Mouse (Mus musculus): ENCODE measurements at regions not wholly inside any gene's neighbourhood (a gene's known extent, or its start where the extent isn't known, plus 50 kb on each side); places are given as distances from the start of the nearest gene placed in this dataset.

- WGBS (ENCODE audit: insufficient replicate concordance): 18% methylated on average over 19 of the region's 19 CpGs
- H3K4me2 ChIP-seq: peak overlapping the region; percentile 41; the same call in 1 of the 2 replicates
- no peak overlapping the region for H3K9ac ChIP-seq
Observed at GRCm38 (mm10) chr5:146675006-146675886, 90.2 kb upstream of the Gpr12 start.

GRCm38 (mm10) chr5:146661751-146662150 lies 76.7 kb upstream of the Gpr12 start:
- H3K27me3 ChIP-seq: no peaks in the 10 kb centered on the region
- WGBS (ENCODE audit: insufficient replicate concordance): 67% methylated on average over 8 of the region's 8 CpGs
- no peak overlapping the region for H3K9ac ChIP-seq
- H3K36me3 ChIP-seq (replicated peaks): no peaks in the 10 kb centered on the region
- H3K4me3 ChIP-seq (replicated peaks): no peak overlapping the region
- no peaks in the 10 kb centered on the region for H3K9me3 ChIP-seq (replicated peaks)
- no peak for ATAC-seq (ENCODE audit: insufficient read depth)
- no peak overlapping the region for H3K27ac ChIP-seq (replicated peaks)
- no peaks in the 10 kb centered on the region for H3K4me1 ChIP-seq (replicated peaks)
- H3K4me2 ChIP-seq: no peak overlapping the region

More at GRCm38 (mm10) chr5:146675006-146675886, 90.2 kb upstream of the Gpr12 start:
- Histone ChIP-seq H3K27ac (replicated peaks) (peak overlapping the region; percentile 70), H3K4me3 (replicated peaks) (no peak overlapping the region), H3K36me3 (replicated peaks) (no peaks in the 10 kb centered on the region), H3K27me3 (peaks cover 9% of the 10 kb centered on the region; the same call in 1 of the 2 replicates), H3K4me1 (replicated peaks) (peaks cover 54% of the 10 kb centered on the region), H3K9me3 (replicated peaks) (no peaks in the 10 kb centered on the region)
- ATAC-seq (ENCODE audit: insufficient read depth): peak; percentile 43

- Histone ChIP-seq H3K27me3 (no peaks in the 10 kb centered on the region; the same call in 1 of the 2 replicates), H3K36me3 (replicated peaks) (no peaks in the 10 kb centered on the region), H3K4me2 (no peak overlapping the region), H3K9me3 (replicated peaks) (no peaks in the 10 kb centered on the region), H3K4me1 (replicated peaks) (no peaks in the 10 kb centered on the region), H3K27ac (replicated peaks) (no peak overlapping the region), H3K4me3 (replicated peaks) (no peak overlapping the region), H3K9ac (no peak overlapping the region)
- 70% methylated on average over 2 of the region's 2 CpGs for WGBS (ENCODE audit: insufficient replicate concordance)
- ATAC-seq (ENCODE audit: insufficient read depth): no peak
Observed at GRCm38 (mm10) chr5:146657228-146657627, 72.2 kb upstream of the Gpr12 start.

GRCm38 (mm10) chr5:146655394-146655793 lies 70.4 kb upstream of the Gpr12 start:
- no peaks in the 10 kb centered on the region; the same call in 1 of the 2 replicates for H3K27me3 ChIP-seq
- no peak for ATAC-seq (ENCODE audit: insufficient read depth)
- H3K9me3 ChIP-seq (replicated peaks): no peaks in the 10 kb centered on the region
- H3K27ac ChIP-seq (replicated peaks): no peak overlapping the region
- H3K4me2 ChIP-seq: peak overlapping the region; percentile 7; the same call in 1 of the 2 replicates
- 21% methylated on average over 7 of the region's 7 CpGs for WGBS (ENCODE audit: insufficient replicate concordance)
- no peaks in the 10 kb centered on the region for H3K36me3 ChIP-seq (replicated peaks)
- no peak overlapping the region for H3K4me3 ChIP-seq (replicated peaks)
- no peak overlapping the region for H3K9ac ChIP-seq
- H3K4me1 ChIP-seq (replicated peaks): no peaks in the 10 kb centered on the region

GRCm38 (mm10) chr5:146653686-146654450 lies 68.8 kb upstream of the Gpr12 start:
- Histone ChIP-seq H3K4me3 (replicated peaks) (no peak overlapping the region), H3K9me3 (replicated peaks) (no peaks in the 10 kb centered on the region), H3K27ac (replicated peaks) (no peak overlapping the region), H3K27me3 (no peaks in the 10 kb centered on the region; the same call in 1 of the 2 replicates), H3K4me1 (replicated peaks) (no peaks in the 10 kb centered on the region), H3K36me3 (replicated peaks) (no peaks in the 10 kb centered on the region), H3K4me2 (no peak overlapping the region), H3K9ac (no peak overlapping the region)
- ATAC-seq (ENCODE audit: insufficient read depth): no peak
- WGBS (ENCODE audit: insufficient replicate concordance): 61% methylated on average over 19 of the region's 19 CpGs

GRCm38 (mm10) chr5:146652874-146653273 lies 67.8 kb upstream of the Gpr12 start:
- Histone ChIP-seq H3K9me3 (replicated peaks) (no peaks in the 10 kb centered on the region), H3K36me3 (replicated peaks) (no peaks in the 10 kb centered on the region), H3K9ac (no peak overlapping the region), H3K4me3 (replicated peaks) (no peak overlapping the region), H3K4me1 (replicated peaks) (no peaks in the 10 kb centered on the region), H3K27me3 (no peaks in the 10 kb centered on the region; the same call in 1 of the 2 replicates), H3K4me2 (no peak overlapping the region), H3K27ac (replicated peaks) (no peak overlapping the region)
- no peak for ATAC-seq (ENCODE audit: insufficient read depth)
- WGBS (ENCODE audit: insufficient replicate concordance): 37% methylated on average over 5 of the region's 5 CpGs

GRCm38 (mm10) chr5:146648519-146649060 lies 63.6 kb upstream of the Gpr12 start:
- Histone ChIP-seq H3K4me3 (replicated peaks) (no peak overlapping the region), H3K27ac (replicated peaks) (no peak overlapping the region), H3K4me2 (no peak overlapping the region), H3K4me1 (replicated peaks) (no peaks in the 10 kb centered on the region), H3K27me3 (no peaks in the 10 kb centered on the region), H3K9ac (no peak overlapping the region), H3K36me3 (replicated peaks) (no peaks in the 10 kb centered on the region), H3K9me3 (replicated peaks) (no peaks in the 10 kb centered on the region)
- 67% methylated on average over 4 of the region's 4 CpGs for WGBS (ENCODE audit: insufficient replicate concordance)
- no peak for ATAC-seq (ENCODE audit: insufficient read depth)

GRCm38 (mm10) chr5:146647628-146648380 lies 62.8 kb upstream of the Gpr12 start:
- 48% methylated on average over 11 of the region's 11 CpGs for WGBS (ENCODE audit: insufficient replicate concordance)
- Histone ChIP-seq H3K9ac (no peak overlapping the region), H3K4me2 (no peak overlapping the region), H3K9me3 (replicated peaks) (no peaks in the 10 kb centered on the region), H3K4me1 (replicated peaks) (no peaks in the 10 kb centered on the region), H3K27ac (replicated peaks) (no peak overlapping the region), H3K36me3 (replicated peaks) (no peaks in the 10 kb centered on the region), H3K27me3 (no peaks in the 10 kb centered on the region), H3K4me3 (replicated peaks) (no peak overlapping the region)
- no peak for ATAC-seq (ENCODE audit: insufficient read depth)

GRCm38 (mm10) chr5:146644499-146644898 lies 59.5 kb upstream of the Gpr12 start:
- Histone ChIP-seq H3K4me2 (no peak overlapping the region), H3K9ac (no peak overlapping the region), H3K27me3 (no peaks in the 10 kb centered on the region), H3K4me3 (replicated peaks) (no peak overlapping the region), H3K9me3 (replicated peaks) (no peaks in the 10 kb centered on the region), H3K36me3 (replicated peaks) (no peaks in the 10 kb centered on the region), H3K27ac (replicated peaks) (no peak overlapping the region), H3K4me1 (replicated peaks) (no peaks in the 10 kb centered on the region)
- ATAC-seq (ENCODE audit: insufficient read depth): no peak
- 7% methylated on average over 4 of the region's 4 CpGs for WGBS (ENCODE audit: insufficient replicate concordance)

GRCm38 (mm10) chr5:146641931-146642330 lies 56.9 kb upstream of the Gpr12 start:
- Histone ChIP-seq H3K27ac (replicated peaks) (no peak overlapping the region), H3K4me1 (replicated peaks) (no peaks in the 10 kb centered on the region), H3K36me3 (replicated peaks) (no peaks in the 10 kb centered on the region), H3K4me2 (no peak overlapping the region), H3K4me3 (replicated peaks) (no peak overlapping the region), H3K9me3 (replicated peaks) (no peaks in the 10 kb centered on the region), H3K9ac (no peak overlapping the region), H3K27me3 (no peaks in the 10 kb centered on the region)
- WGBS (ENCODE audit: insufficient replicate concordance): 63% methylated on average over 6 of the region's 6 CpGs
- ATAC-seq (ENCODE audit: insufficient read depth): no peak
